Mouse (Mus musculus) intestine, postnatal 0 days (tissue): ENCODE data around the gene Cse1l. TPM values are rescaled to one million over a fixed set of nuclear protein-coding genes. Genes with fewer than 3 reads are reported as not detected.

ENCODE experiments used
- ATAC-seq: fragments of 200-750 bp; cut with Nextera tagmentation; 2 replicates; pipeline ENCODE4 v1.8.0; 2017; ENCODE audit warnings: mild to moderate bottlenecking, moderate TSS enrichment, moderate library complexity
- H3K27ac ChIP-seq: fragments of 300-500 bp; sonication (generic); 2 replicates; pipeline ENCODE4 v1.5.1; 2014; ENCODE audit warnings: mild to moderate bottlenecking, low read depth, low read length, moderate library complexity
- H3K27me3 ChIP-seq: fragments of 300-500 bp; sonication (generic); replicated peaks from 2 replicates; pipeline ENCODE4 v1.6.1; 2014; ENCODE audit warnings: low read length, mixed read lengths; ENCODE audit not compliant: control insufficient read depth, insufficient read depth
- H3K36me3 ChIP-seq: fragments of 300-500 bp; sonication (generic); 2 replicates; pipeline ENCODE4 v1.6.1; 2014; ENCODE audit warnings: mild to moderate bottlenecking, moderate library complexity; ENCODE audit not compliant: control insufficient read depth, insufficient read depth
- H3K4me1 ChIP-seq: fragments of 300-500 bp; sonication (generic); replicated peaks from 2 replicates; pipeline ENCODE4 v1.6.1; 2014; ENCODE audit warnings: antibody characterized with exemption, low read length, mixed read lengths; ENCODE audit not compliant: control insufficient read depth, insufficient read depth
- H3K4me2 ChIP-seq: fragments of 300-500 bp; sonication (generic); replicated peaks from 2 replicates; pipeline ENCODE4 v1.6.1; 2014; ENCODE audit warnings: low read depth, mild to moderate bottlenecking, moderate library complexity
- H3K4me3 ChIP-seq: fragments of 300-500 bp; sonication (generic); 2 replicates; pipeline ENCODE4 v1.5.1; 2014; ENCODE audit warnings: low read depth, low read length
- H3K9ac ChIP-seq: fragments of 300-500 bp; sonication (generic); 2 replicates; pipeline ENCODE4 v1.6.1; 2014; ENCODE audit warnings: mild to moderate bottlenecking, low read depth, low read length
- H3K9me3 ChIP-seq: fragments of 300-500 bp; sonication (generic); 2 replicates; pipeline ENCODE4 v1.6.1; 2016; ENCODE audit warnings: mixed run types; ENCODE audit not compliant: control insufficient read depth
- CTCF ChIP-seq: sonication (generic); IDR thresholded peaks from 2 replicates; pipeline ENCODE4 v1.5.1; 2016; ENCODE audit warnings: low read depth, mild to moderate bottlenecking, control low read depth, antibody characterized with exemption, moderate library complexity
- WGBS: fragments of 180-500 bp; shearing (Covaris S2); extraction: QIAGEN DNeasy Blood & Tissue Kit; methylation state at CpG from one replicate; pipeline ENCODE4 v1.1.7; 2014; 5-methylcytosine and 5-hydroxymethylcytosine counted together
- polyA plus RNA-seq: library from polyadenylated mRNA; unstranded; fragments of >200 nt; fragmentation: Nextera tagmentation; extraction: Ambion mirVana; gene quantifications from 2 replicates; pipeline ENCODE4 v1.2.1, GENCODE M21; 2015

The Cse1l gene
- polyA plus RNA-seq, 1 experiment from 2014 or later, result 22.1 TPM

DNA sequence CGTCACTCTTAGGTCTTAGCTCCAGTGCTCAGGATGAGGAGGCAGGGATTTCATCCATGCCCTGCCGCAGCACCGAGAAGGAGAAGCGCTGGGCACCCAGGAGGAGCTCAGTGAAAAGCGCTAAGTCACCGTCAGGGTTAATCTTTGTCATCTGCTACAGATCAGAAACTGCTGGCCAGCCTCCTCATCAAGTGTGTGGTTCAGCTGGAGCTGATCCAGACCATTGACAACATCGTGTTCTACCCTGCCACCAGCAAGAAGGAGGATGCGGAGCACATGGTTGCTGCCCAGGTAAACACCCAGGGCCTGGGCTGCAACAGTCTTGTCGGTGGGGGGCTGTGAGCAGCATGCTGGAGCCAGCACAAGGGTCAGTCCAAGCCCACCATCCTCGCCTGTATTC, 20.2 kb upstream of the Cse1l start:
- no peak for TF ChIP-seq CTCF
- no peak overlapping the region for H3K4me3 ChIP-seq
- H3K4me2 ChIP-seq, result no peak overlapping the region
- no peak overlapping the region for H3K27ac ChIP-seq
- H3K27me3 ChIP-seq, result no peaks in the 10 kb centered on the region
- ATAC-seq, result no peak
- H3K9me3 ChIP-seq, result no peaks in the 10 kb centered on the region
- H3K36me3 ChIP-seq, result peaks cover 56% of the 10 kb centered on the region
- H3K9ac ChIP-seq, result no peak overlapping the region
- H3K4me1 ChIP-seq, result no peaks in the 10 kb centered on the region
- 79% methylated on average over 10 of the region's 10 CpGs for WGBS

DNA sequence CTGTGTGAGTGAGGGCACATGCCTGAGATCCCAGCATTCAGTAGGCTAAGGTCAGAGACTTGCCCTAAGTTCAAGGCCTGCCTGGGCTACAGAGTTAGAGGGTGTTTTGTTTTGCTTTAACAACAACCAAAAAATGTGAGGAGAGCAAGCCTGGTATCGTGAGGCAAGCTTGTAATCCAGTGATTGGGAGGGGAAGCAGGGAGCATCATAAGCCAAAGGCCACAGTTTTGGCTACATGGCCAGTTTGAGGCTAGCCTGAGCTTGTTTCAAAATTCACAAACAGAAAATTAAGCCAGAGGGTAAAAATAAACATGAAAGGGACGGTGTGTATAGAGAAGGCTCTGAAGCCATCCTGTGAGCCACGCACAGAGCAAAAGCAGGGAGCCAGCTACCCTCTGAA, 19.6 kb upstream of the Cse1l start:
- H3K4me3 ChIP-seq, result no peak overlapping the region

DNA sequence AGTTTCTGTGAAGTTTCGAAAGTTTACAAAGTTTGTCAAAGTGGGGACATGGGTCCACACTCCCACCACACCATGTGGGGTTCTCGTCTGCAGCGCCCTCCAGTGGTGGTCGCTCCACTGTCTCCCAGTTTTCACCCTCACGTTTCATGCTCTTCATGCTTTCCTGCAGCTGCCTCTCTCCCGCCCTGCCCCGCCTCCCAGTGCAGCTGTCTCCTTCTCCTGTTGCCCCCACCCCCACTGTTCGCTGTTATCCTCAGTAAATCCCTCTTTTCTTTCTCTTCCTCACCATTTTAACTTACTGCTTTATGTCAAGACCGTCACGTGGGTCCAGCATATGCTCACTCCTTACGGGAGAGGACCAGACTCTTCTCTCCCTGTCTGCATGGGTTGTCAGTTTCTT, 18.0 kb upstream of the Cse1l start:
- Histone ChIP-seq H3K27me3 (no peaks in the 10 kb centered on the region), H3K27ac (no peak overlapping the region), H3K9me3 (no peaks in the 10 kb centered on the region), H3K36me3 (peaks cover 61% of the 10 kb centered on the region), H3K4me3 (no peak overlapping the region), H3K4me2 (no peak overlapping the region), H3K4me1 (no peaks in the 10 kb centered on the region), H3K9ac (no peak overlapping the region)
- peak; percentile 57 for TF ChIP-seq CTCF
- 51% methylated on average over 11 of the region's 11 CpGs for WGBS
- no peak for ATAC-seq

More for the DNA sequence above, 19.6 kb upstream of the Cse1l start:
- no peak for ATAC-seq
- WGBS, result 86% methylated on average over 3 of the region's 3 CpGs
- Histone ChIP-seq H3K27me3 (no peaks in the 10 kb centered on the region), H3K9me3 (no peaks in the 10 kb centered on the region), H3K4me2 (no peak overlapping the region), H3K27ac (no peak overlapping the region), H3K9ac (no peak overlapping the region), H3K36me3 (peaks cover 57% of the 10 kb centered on the region), H3K4me1 (no peaks in the 10 kb centered on the region)
- no peak for TF ChIP-seq CTCF

DNA sequence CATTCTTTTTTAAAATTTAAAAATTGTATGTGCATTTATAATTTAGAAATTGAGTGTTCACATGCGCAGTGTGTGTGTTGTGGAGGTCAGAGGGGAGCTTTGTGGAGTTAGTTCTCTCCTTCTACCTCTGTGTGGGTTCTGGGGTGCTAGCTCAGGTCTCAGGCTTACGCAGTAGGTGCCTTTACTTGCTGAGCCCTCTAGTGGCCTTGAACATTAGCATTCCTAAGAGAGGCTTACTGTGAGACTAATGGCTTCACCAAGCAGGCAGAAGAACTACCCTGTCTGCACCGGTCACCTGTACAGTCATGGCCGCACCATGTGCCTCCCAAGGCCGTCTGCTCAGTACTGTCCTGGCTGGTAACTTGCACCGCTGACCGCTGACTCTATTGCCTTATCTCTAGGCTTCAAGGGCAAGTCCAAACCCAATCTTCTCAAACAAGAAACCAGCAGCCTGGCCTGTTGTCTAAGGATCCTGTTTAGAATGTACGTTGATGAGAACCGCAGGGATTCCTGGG, 14.4 kb upstream of the Cse1l start:
- Histone ChIP-seq H3K27ac (no peak overlapping the region), H3K4me1 (no peaks in the 10 kb centered on the region), H3K27me3 (no peaks in the 10 kb centered on the region), H3K4me2 (no peak overlapping the region), H3K9ac (no peak overlapping the region), H3K36me3 (peaks cover 62% of the 10 kb centered on the region), H3K4me3 (no peak overlapping the region), H3K9me3 (no peaks in the 10 kb centered on the region)
- 71% methylated on average over 9 of the region's 9 CpGs for WGBS
- TF ChIP-seq CTCF, result peak; percentile 50
- no peak for ATAC-seq

DNA sequence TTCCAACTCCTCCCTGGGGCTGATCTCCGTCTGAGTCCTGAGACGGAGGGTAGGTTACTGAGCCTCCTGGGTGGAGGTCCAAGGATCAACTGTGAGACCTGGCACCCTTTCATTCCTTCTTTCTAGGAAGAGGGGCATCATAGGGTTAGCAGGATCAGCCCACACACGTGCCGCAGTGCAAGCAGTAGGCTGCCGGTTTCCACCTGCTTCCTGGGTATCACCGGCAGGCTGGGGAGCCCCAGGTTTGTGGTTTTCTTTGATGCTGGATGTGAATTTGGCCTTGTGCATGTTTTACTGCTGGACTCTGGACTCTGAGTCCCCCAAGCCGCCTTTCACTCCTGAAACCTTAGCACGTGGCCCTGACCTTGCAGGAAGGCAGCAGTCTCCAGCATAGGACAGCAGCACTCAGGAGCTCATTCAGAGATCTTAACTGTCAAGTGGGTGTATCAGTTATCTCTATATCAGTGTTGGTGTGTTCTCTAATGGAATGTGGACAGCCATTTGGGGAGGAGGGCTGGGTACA, 13.6 kb upstream of the Cse1l start:
- WGBS, result 48% methylated on average over 8 of the region's 8 CpGs
- Histone ChIP-seq H3K9ac (no peak overlapping the region), H3K4me3 (no peak overlapping the region), H3K27me3 (no peaks in the 10 kb centered on the region), H3K27ac (no peak overlapping the region), H3K4me1 (no peaks in the 10 kb centered on the region), H3K36me3 (peaks cover 54% of the 10 kb centered on the region), H3K4me2 (no peak overlapping the region), H3K9me3 (no peaks in the 10 kb centered on the region)
- ATAC-seq, result peak; percentile 36; the same call in 1 of the 2 replicates
- no peak for TF ChIP-seq CTCF

DNA sequence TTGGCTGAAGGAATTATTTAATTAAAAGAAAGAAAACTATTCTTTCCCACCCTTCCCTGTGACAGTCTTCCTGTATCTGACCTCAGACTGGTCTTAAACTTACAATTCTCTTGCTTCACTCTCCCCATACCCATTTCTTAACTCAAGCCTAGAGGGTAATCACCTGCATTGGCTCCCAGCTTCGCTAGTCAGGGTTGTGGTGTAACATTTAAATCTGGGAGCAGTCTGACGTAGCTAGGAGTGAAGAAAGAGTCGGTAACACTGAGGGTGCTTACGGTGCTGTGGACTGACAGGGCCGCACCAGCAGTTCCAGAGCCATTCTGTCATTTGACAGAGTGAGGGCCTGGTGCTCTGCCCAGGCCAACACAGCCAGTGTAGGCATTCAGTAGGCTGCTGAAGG, 12.8 kb upstream of the Cse1l start:
- H3K4me2 ChIP-seq, result no peak overlapping the region
- no peaks in the 10 kb centered on the region for H3K4me1 ChIP-seq
- H3K9me3 ChIP-seq, result no peaks in the 10 kb centered on the region
- TF ChIP-seq CTCF, result no peak
- no peak overlapping the region for H3K27ac ChIP-seq
- H3K27me3 ChIP-seq, result no peaks in the 10 kb centered on the region
- WGBS, result 94% methylated on average over 5 of the region's 5 CpGs
- ATAC-seq, result no peak
- peaks cover 54% of the 10 kb centered on the region for H3K36me3 ChIP-seq
- H3K4me3 ChIP-seq, result no peak overlapping the region
- no peak overlapping the region for H3K9ac ChIP-seq

DNA sequence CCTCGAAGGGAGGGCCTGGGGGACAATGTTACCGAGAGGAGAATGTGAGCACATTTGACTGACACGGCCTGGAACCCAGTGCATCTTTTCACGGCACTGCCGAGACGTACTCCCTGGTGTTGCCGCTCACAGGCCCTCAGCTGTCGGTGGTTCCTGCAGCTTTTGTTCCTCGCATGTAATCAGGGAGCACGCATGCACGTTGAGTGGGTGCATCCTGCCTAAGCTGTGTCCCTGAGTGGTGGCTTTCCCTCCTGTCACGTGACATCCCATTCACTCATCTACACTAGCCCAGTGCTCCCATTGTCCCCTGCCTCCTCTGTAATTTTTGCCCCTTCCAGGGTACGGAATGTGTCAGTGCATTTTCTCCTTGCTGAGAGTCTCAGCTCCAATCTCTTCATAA, 9.5 kb upstream of the Cse1l start:
- ATAC-seq, result no peak
- TF ChIP-seq CTCF, result no peak
- WGBS, result 89% methylated on average over 13 of the region's 13 CpGs

More for the DNA sequence above, 9.5 kb upstream of the Cse1l start:
- H3K27ac ChIP-seq, result no peak overlapping the region
- no peaks in the 10 kb centered on the region for H3K27me3 ChIP-seq
- no peaks in the 10 kb centered on the region for H3K9me3 ChIP-seq
- no peak overlapping the region for H3K4me2 ChIP-seq
- peaks cover 42% of the 10 kb centered on the region for H3K36me3 ChIP-seq
- H3K9ac ChIP-seq, result no peak overlapping the region
- no peaks in the 10 kb centered on the region for H3K4me1 ChIP-seq
- no peak overlapping the region for H3K4me3 ChIP-seq
